Mouse (Mus musculus) cerebellum, postnatal 36 days (tissue): Measurements from ENCODE around the gene Rras2.

Experiments
- DNase-seq, 2 experiments: peaks; one replicate each; pipeline ENCODE4 v3.0.0; 2021 to 2022; ENCODE audit warnings: mixed read lengths in 2 of 2

Rras2 gene

GRCm38 (mm10) chr7:114026923-114027322, 90.7 kb downstream of the Rras2 start:
- no peak for DNase-seq

GRCm38 (mm10) chr7:114020704-114021093, 96.9 kb downstream of the Rras2 start:
- DNase-seq: peak; percentile 79 to 93

GRCm38 (mm10) chr7:114020057-114020703, 97.4 kb downstream of the Rras2 start:
- DNase-seq: no peak

GRCm38 (mm10) chr7:114018861-114019260, 98.7 kb downstream of the Rras2 start:
- DNase-seq: no peak

GRCm38 (mm10) chr7:114016001-114016949, 101.3 kb downstream of the Rras2 start:
- no peak for DNase-seq

- no peak for DNase-seq
These were observed 105.7 kb downstream of the Rras2 start for GRCm38 (mm10) chr7:114011726-114012443.

- no peak for DNase-seq
These were observed 110.0 kb downstream of the Rras2 start for GRCm38 (mm10) chr7:114007565-114007964.

- no peak for DNase-seq
These were observed 111.1 kb downstream of the Rras2 start for GRCm38 (mm10) chr7:114006456-114006855.

GRCm38 (mm10) chr7:114005499-114005898, 112.1 kb downstream of the Rras2 start:
- DNase-seq: no peak

- DNase-seq: no peak
These were observed 113.4 kb downstream of the Rras2 start for GRCm38 (mm10) chr7:114004171-114004570.

- DNase-seq: no peak
These were observed 119.8 kb downstream of the Rras2 start for GRCm38 (mm10) chr7:113997675-113998354.
